Mouse (Mus musculus): Measurements from ENCODE around the gene Cntnap1. TPM values are rescaled to one million over a fixed set of nuclear protein-coding genes. Genes with fewer than 3 reads are reported as not detected.
A peak's percentile ranks its signal among the peaks of the same experiment; 100 is the strongest.

The Cntnap1 gene
- polyA plus RNA-seq, 1 experiment from 2014 or later: 1.0 TPM

GRCm38 (mm10) chr11:101232010-101232839 lies 61.9 kb downstream of the Cntnap1 start:
- H3K4me2 ChIP-seq: peak overlapping the region; percentile 62
- peak overlapping the region; percentile 23 for H3K4me3 ChIP-seq (ENCODE audit: low read depth, low read length)
- no peaks in the 10 kb centered on the region for H3K27me3 ChIP-seq (ENCODE audit: insufficient read depth, low read length)
- TF ChIP-seq CTCF (IDR thresholded peaks at IDR 0.05; ENCODE audit: low read depth): no peak
- peaks cover 18% of the 10 kb centered on the region for H3K4me1 ChIP-seq (ENCODE audit: insufficient read depth)
- peak; percentile 78 for DNase-seq
- no peaks in the 10 kb centered on the region for H3K9me3 ChIP-seq (ENCODE audit: low read depth, low read length)
- peak overlapping the region; percentile 95 for H3K27ac ChIP-seq (ENCODE audit: low read depth)
- 38% methylated on average over 6 of the region's 6 CpGs for WGBS
- ATAC-seq (ENCODE audit: insufficient read depth): peak; percentile 80
- H3K9ac ChIP-seq: peak overlapping the region; percentile 46
- no peaks in the 10 kb centered on the region for H3K36me3 ChIP-seq (ENCODE audit: insufficient read depth)

GRCm38 (mm10) chr11:101233240-101233639 lies 62.9 kb downstream of the Cntnap1 start:
- H3K4me2 ChIP-seq: no peak overlapping the region
- no peak overlapping the region for H3K9ac ChIP-seq
- H3K4me3 ChIP-seq (ENCODE audit: low read depth, low read length): no peak overlapping the region
- H3K4me1 ChIP-seq (ENCODE audit: insufficient read depth): peaks cover 18% of the 10 kb centered on the region
- no peaks in the 10 kb centered on the region for H3K9me3 ChIP-seq (ENCODE audit: low read depth, low read length)
- 63% methylated on average over 1 of the region's 1 CpGs for WGBS
- H3K27ac ChIP-seq (ENCODE audit: low read depth): no peak overlapping the region
- no peak for TF ChIP-seq CTCF (IDR thresholded peaks at IDR 0.05; ENCODE audit: low read depth)
- ATAC-seq (ENCODE audit: insufficient read depth) (no peak), DNase-seq (no peak)
- H3K36me3 ChIP-seq (ENCODE audit: insufficient read depth): no peaks in the 10 kb centered on the region
- H3K27me3 ChIP-seq (ENCODE audit: insufficient read depth, low read length): no peaks in the 10 kb centered on the region

GRCm38 (mm10) chr11:101234124-101234523 lies 63.8 kb downstream of the Cntnap1 start:
- H3K27ac ChIP-seq (ENCODE audit: low read depth): no peak overlapping the region
- H3K4me3 ChIP-seq (ENCODE audit: low read depth, low read length): no peak overlapping the region
- H3K4me2 ChIP-seq: no peak overlapping the region
- H3K27me3 ChIP-seq (ENCODE audit: insufficient read depth, low read length): no peaks in the 10 kb centered on the region
- H3K4me1 ChIP-seq (ENCODE audit: insufficient read depth): peaks cover 18% of the 10 kb centered on the region
- H3K9ac ChIP-seq: no peak overlapping the region
- no peaks in the 10 kb centered on the region for H3K9me3 ChIP-seq (ENCODE audit: low read depth, low read length)
- ATAC-seq (ENCODE audit: insufficient read depth): no peak
- no peaks in the 10 kb centered on the region for H3K36me3 ChIP-seq (ENCODE audit: insufficient read depth)
- no peak for TF ChIP-seq CTCF (IDR thresholded peaks at IDR 0.05; ENCODE audit: low read depth)
- DNase-seq: no peak

- no peak overlapping the region for H3K9ac ChIP-seq
- H3K27me3 ChIP-seq (ENCODE audit: insufficient read depth, low read length): no peaks in the 10 kb centered on the region
- no peak overlapping the region for H3K4me3 ChIP-seq (ENCODE audit: low read depth, low read length)
- no peak overlapping the region for H3K27ac ChIP-seq (ENCODE audit: low read depth)
- no peak for ATAC-seq (ENCODE audit: insufficient read depth)
- H3K36me3 ChIP-seq (ENCODE audit: insufficient read depth): no peaks in the 10 kb centered on the region
- H3K9me3 ChIP-seq (ENCODE audit: low read depth, low read length): no peaks in the 10 kb centered on the region
- no peak overlapping the region for H3K4me2 ChIP-seq
- no peak for TF ChIP-seq CTCF (IDR thresholded peaks at IDR 0.05; ENCODE audit: low read depth)
- peaks cover 12% of the 10 kb centered on the region for H3K4me1 ChIP-seq (ENCODE audit: insufficient read depth)
- DNase-seq: no peak
Measured at GRCm38 (mm10) chr11:101235429-101235828, 65.1 kb downstream of the Cntnap1 start.

GRCm38 (mm10) chr11:101236782-101237181 lies 66.5 kb downstream of the Cntnap1 start:
- no peak overlapping the region; the same call in 1 of the 2 replicates for H3K27ac ChIP-seq (ENCODE audit: low read depth)
- no peak overlapping the region for H3K4me2 ChIP-seq
- no peak for TF ChIP-seq CTCF (IDR thresholded peaks at IDR 0.05; ENCODE audit: low read depth)
- ATAC-seq (ENCODE audit: insufficient read depth) (no peak), DNase-seq (no peak)
- H3K27me3 ChIP-seq (ENCODE audit: insufficient read depth, low read length): no peaks in the 10 kb centered on the region
- no peaks in the 10 kb centered on the region for H3K36me3 ChIP-seq (ENCODE audit: insufficient read depth)
- 90% methylated on average over 5 of the region's 5 CpGs for WGBS
- H3K4me1 ChIP-seq (ENCODE audit: insufficient read depth): no peaks in the 10 kb centered on the region
- no peaks in the 10 kb centered on the region for H3K9me3 ChIP-seq (ENCODE audit: low read depth, low read length)
- H3K4me3 ChIP-seq (ENCODE audit: low read depth, low read length): no peak overlapping the region
- no peak overlapping the region for H3K9ac ChIP-seq

GRCm38 (mm10) chr11:101238071-101238647 lies 67.8 kb downstream of the Cntnap1 start:
- Histone ChIP-seq H3K36me3 (ENCODE audit: insufficient read depth) (no peaks in the 10 kb centered on the region), H3K4me2 (no peak overlapping the region), H3K27me3 (ENCODE audit: insufficient read depth, low read length) (no peaks in the 10 kb centered on the region), H3K4me3 (ENCODE audit: low read depth, low read length) (no peak overlapping the region), H3K27ac (ENCODE audit: low read depth) (peak overlapping the region; percentile 63), H3K9me3 (ENCODE audit: low read depth, low read length) (no peaks in the 10 kb centered on the region), H3K4me1 (ENCODE audit: insufficient read depth) (no peaks in the 10 kb centered on the region), H3K9ac (no peak overlapping the region)
- no peak for TF ChIP-seq CTCF (IDR thresholded peaks at IDR 0.05; ENCODE audit: low read depth)
- WGBS: 32% methylated on average over 5 of the region's 5 CpGs
- ATAC-seq (ENCODE audit: insufficient read depth) (peak; percentile 41; the same call in 1 of the 2 replicates), DNase-seq (peak; percentile 42)

Small RNAs within 50 kb of the gene (microRNA-seq; reads per million reads assigned to microRNA genes)
- not detected for gene Gm27626 (ENCODE audit: borderline number of aligned reads)

Other genes starting within 250 kb of the Cntnap1 start
- 33.8 and 36.5 TPM in 2 replicates for gene Stat3, start 231.0 kb upstream of the Cntnap1 start, polyA plus RNA-seq (2014; fragmentation: Nextera tagmentation; extraction: Ambion mirVana)
- 137 and 143 TPM in 2 replicates for gene Cavin1, start 199.6 kb upstream of the Cntnap1 start, polyA plus RNA-seq (2014; fragmentation: Nextera tagmentation; extraction: Ambion mirVana)
- 32.8 and 38.0 TPM in 2 replicates for gene Atp6v0a1, start 161.1 kb upstream of the Cntnap1 start, polyA plus RNA-seq (2014; fragmentation: Nextera tagmentation; extraction: Ambion mirVana)
- gene Naglu, start 100.5 kb upstream of the Cntnap1 start, polyA plus RNA-seq (2014; fragmentation: Nextera tagmentation; extraction: Ambion mirVana): 13.2 and 14.0 TPM in 2 replicates
- not detected in 2 replicates for gene Hsd17b1, start 92.1 kb upstream of the Cntnap1 start, polyA plus RNA-seq (2014; fragmentation: Nextera tagmentation; extraction: Ambion mirVana)
- gene Coasy, start 88.0 kb upstream of the Cntnap1 start, polyA plus RNA-seq (2014; fragmentation: Nextera tagmentation; extraction: Ambion mirVana): 37.9 and 38.0 TPM in 2 replicates
- 39.1 and 40.5 TPM in 2 replicates for gene Mlx, start 83.2 kb upstream of the Cntnap1 start, polyA plus RNA-seq (2014; fragmentation: Nextera tagmentation; extraction: Ambion mirVana)
- gene Psmc3ip, start 75.1 kb upstream of the Cntnap1 start, polyA plus RNA-seq (2014; fragmentation: Nextera tagmentation; extraction: Ambion mirVana): 39.9 and 44.1 TPM in 2 replicates
- gene Retreg3, start 50.6 kb upstream of the Cntnap1 start, polyA plus RNA-seq (2014; fragmentation: Nextera tagmentation; extraction: Ambion mirVana): 9.3 and 9.4 TPM in 2 replicates
- gene Tubg1, start 50.6 kb upstream of the Cntnap1 start, polyA plus RNA-seq (2014; fragmentation: Nextera tagmentation; extraction: Ambion mirVana): 89.8 and 96.0 TPM in 2 replicates
- gene Tubg2, start 14.6 kb upstream of the Cntnap1 start, polyA plus RNA-seq (2014; fragmentation: Nextera tagmentation; extraction: Ambion mirVana): 2.7 and 4.1 TPM in 2 replicates
- gene Plekhh3, start 828 bp downstream of the Cntnap1 start, polyA plus RNA-seq (2014; fragmentation: Nextera tagmentation; extraction: Ambion mirVana): 15.9 and 18.0 TPM in 2 replicates
- 0.11 TPM in 1 of 2 replicates, not detected in the other for gene Ccr10, start 4.9 kb downstream of the Cntnap1 start, polyA plus RNA-seq (2014; fragmentation: Nextera tagmentation; extraction: Ambion mirVana)
- gene Ezh1, start 55.9 kb downstream of the Cntnap1 start, polyA plus RNA-seq (2014; fragmentation: Nextera tagmentation; extraction: Ambion mirVana): 17.4 and 18.9 TPM in 2 replicates
- gene Ramp2, start 75.5 kb downstream of the Cntnap1 start, polyA plus RNA-seq (2014; fragmentation: Nextera tagmentation; extraction: Ambion mirVana): 271 and 276 TPM in 2 replicates
- 132 and 139 TPM in 2 replicates for gene Vps25, start 83.2 kb downstream of the Cntnap1 start, polyA plus RNA-seq (2014; fragmentation: Nextera tagmentation; extraction: Ambion mirVana)
- gene Wnk4, start 90.0 kb downstream of the Cntnap1 start, polyA plus RNA-seq (2014; fragmentation: Nextera tagmentation; extraction: Ambion mirVana): 5.3 and 5.8 TPM in 2 replicates
- 1.0 and 1.9 TPM in 2 replicates for gene Cntd1, start 108.5 kb downstream of the Cntnap1 start, polyA plus RNA-seq (2014; fragmentation: Nextera tagmentation; extraction: Ambion mirVana)
- 190 and 197 TPM in 2 replicates for gene Coa3, start 108.6 kb downstream of the Cntnap1 start, polyA plus RNA-seq (2014; fragmentation: Nextera tagmentation; extraction: Ambion mirVana)
- 149 and 154 TPM in 2 replicates for gene Becn1, start 131.8 kb downstream of the Cntnap1 start, polyA plus RNA-seq (2014; fragmentation: Nextera tagmentation; extraction: Ambion mirVana)
- 118 and 123 TPM in 2 replicates for gene Psme3, start 145.7 kb downstream of the Cntnap1 start, polyA plus RNA-seq (2014; fragmentation: Nextera tagmentation; extraction: Ambion mirVana)
- gene Aoc2, start 154.5 kb downstream of the Cntnap1 start, polyA plus RNA-seq (2014; fragmentation: Nextera tagmentation; extraction: Ambion mirVana): 1.5 TPM in 2 replicates
- gene Aoc3, start 160.1 kb downstream of the Cntnap1 start, polyA plus RNA-seq (2014; fragmentation: Nextera tagmentation; extraction: Ambion mirVana): 0.62 and 0.83 TPM in 2 replicates
- not detected in 2 replicates for gene G6pc, start 197.0 kb downstream of the Cntnap1 start, polyA plus RNA-seq (2014; fragmentation: Nextera tagmentation; extraction: Ambion mirVana)
- 85.4 and 93.3 TPM in 2 replicates for gene Aarsd1, start 247.1 kb downstream of the Cntnap1 start, polyA plus RNA-seq (2014; fragmentation: Nextera tagmentation; extraction: Ambion mirVana)

Measured in lung, embryonic 14.5 days (tissue).